Mouse (Mus musculus): ENCODE measurements around the gene Helz. TPM values are rescaled to one million over a fixed set of nuclear protein-coding genes. Genes with fewer than 3 reads are reported as not detected.

Gene Helz
- polyA plus RNA-seq, 1 experiment from 2014 or later, result 18.1 TPM

DNA sequence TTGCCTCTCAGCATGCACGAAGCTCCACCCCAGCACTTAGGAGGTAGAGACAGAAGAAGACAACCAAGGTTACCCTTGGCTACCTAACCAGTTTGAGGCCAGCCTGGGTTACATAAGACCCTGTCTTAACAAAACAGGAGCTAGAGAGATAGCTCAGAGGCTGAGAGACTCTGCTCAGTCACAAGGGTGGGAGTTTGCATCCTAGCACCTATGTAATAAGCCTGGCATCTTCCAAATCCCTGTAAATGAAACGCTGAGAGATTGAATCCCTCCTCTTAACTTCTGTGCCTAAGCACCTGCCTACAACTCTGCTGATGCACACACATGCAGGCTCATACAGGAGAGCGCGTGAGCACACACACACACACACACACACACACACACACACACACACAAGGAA, 112.7 kb downstream of the Helz start:
- Histone ChIP-seq H3K4me3 (ENCODE audit: low read depth, low read length) (no peak overlapping the region), H3K36me3 (ENCODE audit: control insufficient read depth, insufficient read depth, low read length) (peaks cover 19% of the 10 kb centered on the region; the same call in 1 of the 2 replicates), H3K4me2 (no peak overlapping the region), H3K4me1 (ENCODE audit: control insufficient read depth, insufficient read depth, low read length) (no peaks in the 10 kb centered on the region), H3K27ac (ENCODE audit: low read depth, low read length) (no peak overlapping the region), H3K9ac (ENCODE audit: low read depth, low read length) (no peak overlapping the region), H3K9me3 (replicated peaks; ENCODE audit: control insufficient read depth, low read length) (no peaks in the 10 kb centered on the region), H3K27me3 (ENCODE audit: control insufficient read depth, insufficient read depth, low read length) (no peaks in the 10 kb centered on the region)
- ATAC-seq (replicated peaks; ENCODE audit: insufficient number of reproducible peaks, low FRiP score, low TSS enrichment), result no peak
- 93% methylated on average over 4 of the region's 4 CpGs for WGBS (ENCODE audit: insufficient replicate concordance)

DNA sequence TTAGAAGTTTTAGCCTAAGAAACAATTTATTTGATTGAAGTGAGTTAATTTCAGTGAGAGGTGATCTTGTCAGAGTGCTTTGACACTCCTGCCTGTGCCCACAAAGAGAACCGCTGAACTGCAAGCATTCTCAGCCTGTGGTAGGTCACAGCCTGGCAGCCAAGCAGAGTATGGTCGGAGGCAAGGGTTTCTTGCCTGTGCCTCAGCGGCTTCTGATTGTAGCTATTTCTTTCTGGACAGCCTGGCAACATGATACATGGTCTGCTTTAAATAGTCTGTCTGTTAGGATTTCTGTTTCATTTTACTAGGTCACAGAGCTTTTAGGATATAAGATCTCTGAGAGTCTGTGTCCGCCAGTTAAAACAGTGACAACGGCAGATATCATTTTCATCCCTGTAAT, 114.9 kb downstream of the Helz start:
- peaks cover 23% of the 10 kb centered on the region; the same call in 1 of the 2 replicates for H3K36me3 ChIP-seq (ENCODE audit: control insufficient read depth, insufficient read depth, low read length)

DNA sequence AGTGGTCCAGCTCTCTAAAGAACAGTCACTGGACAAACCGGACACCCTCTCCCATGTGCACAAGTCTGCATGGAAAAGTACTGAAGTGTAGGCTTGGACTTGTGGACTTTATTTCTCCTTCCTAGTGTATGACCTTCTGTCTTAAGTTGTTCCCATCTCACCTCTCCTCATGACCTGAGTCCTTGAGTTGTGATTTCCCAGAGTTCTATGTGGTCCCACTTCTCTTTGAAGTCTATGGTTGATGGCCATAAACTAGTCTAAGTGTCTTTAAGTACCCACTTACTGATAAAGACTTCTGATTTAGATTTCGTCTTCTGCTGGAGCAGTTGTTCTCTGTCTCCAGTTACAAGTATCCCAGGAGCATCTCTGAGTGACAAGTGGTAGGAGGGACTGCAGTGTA, 119.8 kb downstream of the Helz start:
- Histone ChIP-seq H3K4me1 (ENCODE audit: control insufficient read depth, insufficient read depth, low read length) (0 out of 2 replicates have a peak, but pooled peaks cover 4% of the 10 kb centered on the region), H3K36me3 (ENCODE audit: control insufficient read depth, insufficient read depth, low read length) (peaks cover 23% of the 10 kb centered on the region), H3K9ac (ENCODE audit: low read depth, low read length) (no peak overlapping the region), H3K27me3 (ENCODE audit: control insufficient read depth, insufficient read depth, low read length) (no peaks in the 10 kb centered on the region), H3K9me3 (replicated peaks; ENCODE audit: control insufficient read depth, low read length) (no peaks in the 10 kb centered on the region), H3K27ac (ENCODE audit: low read depth, low read length) (no peak overlapping the region), H3K4me3 (ENCODE audit: low read depth, low read length) (no peak overlapping the region), H3K4me2 (no peak overlapping the region)
- WGBS (ENCODE audit: insufficient replicate concordance), result 52% methylated on average over 2 of the region's 2 CpGs
- ATAC-seq (replicated peaks; ENCODE audit: insufficient number of reproducible peaks, low FRiP score, low TSS enrichment), result no peak

More for the DNA sequence above, 114.9 kb downstream of the Helz start:
- Histone ChIP-seq H3K9me3 (replicated peaks; ENCODE audit: control insufficient read depth, low read length) (no peaks in the 10 kb centered on the region), H3K9ac (ENCODE audit: low read depth, low read length) (no peak overlapping the region), H3K27ac (ENCODE audit: low read depth, low read length) (no peak overlapping the region), H3K27me3 (ENCODE audit: control insufficient read depth, insufficient read depth, low read length) (no peaks in the 10 kb centered on the region), H3K4me3 (ENCODE audit: low read depth, low read length) (no peak overlapping the region), H3K4me1 (ENCODE audit: control insufficient read depth, insufficient read depth, low read length) (0 out of 2 replicates have a peak, but pooled peaks cover 2% of the 10 kb centered on the region), H3K4me2 (no peak overlapping the region)
- ATAC-seq (replicated peaks; ENCODE audit: insufficient number of reproducible peaks, low FRiP score, low TSS enrichment), result no peak
- WGBS (ENCODE audit: insufficient replicate concordance), result 89% methylated on average over 5 of the region's 5 CpGs

DNA sequence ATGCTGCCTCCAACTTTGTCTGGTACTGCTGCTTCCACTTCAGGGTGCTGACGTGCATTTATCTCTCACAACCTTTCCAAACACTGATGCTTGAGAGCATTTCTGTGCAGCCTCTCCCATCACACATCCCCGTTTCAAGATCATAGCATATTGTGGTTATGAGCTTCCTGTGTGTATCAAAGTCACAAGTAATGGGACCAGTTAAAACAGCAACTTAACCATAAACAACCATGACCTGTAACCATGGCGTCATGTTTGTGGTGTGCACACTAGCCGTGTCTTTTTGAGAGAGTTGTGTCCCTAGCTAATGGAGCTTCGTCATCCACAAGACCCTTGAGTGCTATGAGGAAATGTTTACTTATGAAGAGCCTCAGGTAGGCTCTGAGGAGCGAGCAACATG, 120.5 kb downstream of the Helz start:
- 85% methylated on average over 6 of the region's 6 CpGs for WGBS (ENCODE audit: insufficient replicate concordance)

DNA sequence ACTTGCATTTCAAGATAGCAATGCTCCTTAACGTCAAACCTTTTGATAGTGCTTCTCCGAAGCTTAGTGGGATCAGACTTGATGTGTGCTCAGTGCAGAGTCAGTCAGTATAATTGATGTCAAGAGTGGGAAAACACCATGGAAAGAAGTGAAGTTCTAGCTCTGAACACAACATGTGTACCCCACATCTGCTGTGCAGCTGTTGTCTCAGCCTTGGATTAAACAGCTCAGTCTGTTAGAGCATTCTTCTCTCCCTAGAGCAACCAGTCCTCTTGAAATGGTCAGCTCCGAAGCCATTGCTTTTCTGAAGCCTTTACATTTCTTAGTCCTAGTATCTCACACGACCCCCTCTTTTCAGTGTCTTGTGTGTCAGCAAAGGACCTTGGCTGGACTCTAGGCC, 121.2 kb downstream of the Helz start:
- 0 out of 2 replicates have a peak, but pooled peaks cover 4% of the 10 kb centered on the region for H3K4me1 ChIP-seq (ENCODE audit: control insufficient read depth, insufficient read depth, low read length)
- no peaks in the 10 kb centered on the region for H3K9me3 ChIP-seq (replicated peaks; ENCODE audit: control insufficient read depth, low read length)
- no peak for ATAC-seq (replicated peaks; ENCODE audit: insufficient number of reproducible peaks, low FRiP score, low TSS enrichment)
- H3K4me2 ChIP-seq, result no peak overlapping the region
- no peak overlapping the region for H3K9ac ChIP-seq (ENCODE audit: low read depth, low read length)
- no peak overlapping the region for H3K27ac ChIP-seq (ENCODE audit: low read depth, low read length)
- H3K4me3 ChIP-seq (ENCODE audit: low read depth, low read length), result no peak overlapping the region
- no peaks in the 10 kb centered on the region for H3K27me3 ChIP-seq (ENCODE audit: control insufficient read depth, insufficient read depth, low read length)
- H3K36me3 ChIP-seq (ENCODE audit: control insufficient read depth, insufficient read depth, low read length), result peaks cover 26% of the 10 kb centered on the region
- whole genome bisulfite sequencing (ENCODE audit: insufficient replicate concordance), result 79% methylated on average over 4 of the region's 4 CpGs

More for the DNA sequence above, 120.5 kb downstream of the Helz start:
- H3K4me3 ChIP-seq (ENCODE audit: low read depth, low read length), result no peak overlapping the region
- no peak overlapping the region for H3K4me2 ChIP-seq
- no peak overlapping the region for H3K9ac ChIP-seq (ENCODE audit: low read depth, low read length)
- no peak for ATAC-seq (replicated peaks; ENCODE audit: insufficient number of reproducible peaks, low FRiP score, low TSS enrichment)
- peaks cover 21% of the 10 kb centered on the region for H3K36me3 ChIP-seq (ENCODE audit: control insufficient read depth, insufficient read depth, low read length)
- H3K9me3 ChIP-seq (replicated peaks; ENCODE audit: control insufficient read depth, low read length), result no peaks in the 10 kb centered on the region
- no peaks in the 10 kb centered on the region for H3K27me3 ChIP-seq (ENCODE audit: control insufficient read depth, insufficient read depth, low read length)
- H3K4me1 ChIP-seq (ENCODE audit: control insufficient read depth, insufficient read depth, low read length), result 0 out of 2 replicates have a peak, but pooled peaks cover 4% of the 10 kb centered on the region
- no peak overlapping the region for H3K27ac ChIP-seq (ENCODE audit: low read depth, low read length)

DNA sequence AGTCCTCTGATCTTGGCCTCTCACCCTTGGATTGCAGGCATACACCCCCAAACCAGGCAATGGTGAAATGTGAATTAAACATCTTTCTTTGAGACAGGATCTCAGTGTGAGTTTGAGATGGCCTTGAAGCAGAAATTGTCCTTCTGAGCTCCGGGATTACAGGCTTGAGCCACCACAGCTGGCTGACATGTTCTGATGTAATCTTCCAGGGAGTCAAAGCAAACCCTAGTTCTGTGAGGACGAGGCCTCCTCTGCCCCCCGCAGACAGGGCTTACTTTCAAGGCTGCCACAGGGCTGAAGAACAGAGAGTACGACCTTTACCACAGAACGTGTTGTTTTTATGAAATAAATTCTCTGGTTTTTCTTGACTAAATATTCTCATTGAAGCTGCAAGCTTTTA, 126.3 kb downstream of the Helz start:
- H3K4me2 ChIP-seq, result no peak overlapping the region
- H3K9ac ChIP-seq (ENCODE audit: low read depth, low read length), result no peak overlapping the region
- H3K4me3 ChIP-seq (ENCODE audit: low read depth, low read length), result no peak overlapping the region
- no peaks in the 10 kb centered on the region for H3K4me1 ChIP-seq (ENCODE audit: control insufficient read depth, insufficient read depth, low read length)
- no peaks in the 10 kb centered on the region for H3K9me3 ChIP-seq (replicated peaks; ENCODE audit: control insufficient read depth, low read length)
- H3K36me3 ChIP-seq (ENCODE audit: control insufficient read depth, insufficient read depth, low read length), result peaks cover 22% of the 10 kb centered on the region
- H3K27ac ChIP-seq (ENCODE audit: low read depth, low read length), result no peak overlapping the region
- 85% methylated on average over 5 of the region's 5 CpGs for WGBS (ENCODE audit: insufficient replicate concordance)
- ATAC-seq (replicated peaks; ENCODE audit: insufficient number of reproducible peaks, low FRiP score, low TSS enrichment), result no peak
- H3K27me3 ChIP-seq (ENCODE audit: control insufficient read depth, insufficient read depth, low read length), result no peaks in the 10 kb centered on the region

DNA sequence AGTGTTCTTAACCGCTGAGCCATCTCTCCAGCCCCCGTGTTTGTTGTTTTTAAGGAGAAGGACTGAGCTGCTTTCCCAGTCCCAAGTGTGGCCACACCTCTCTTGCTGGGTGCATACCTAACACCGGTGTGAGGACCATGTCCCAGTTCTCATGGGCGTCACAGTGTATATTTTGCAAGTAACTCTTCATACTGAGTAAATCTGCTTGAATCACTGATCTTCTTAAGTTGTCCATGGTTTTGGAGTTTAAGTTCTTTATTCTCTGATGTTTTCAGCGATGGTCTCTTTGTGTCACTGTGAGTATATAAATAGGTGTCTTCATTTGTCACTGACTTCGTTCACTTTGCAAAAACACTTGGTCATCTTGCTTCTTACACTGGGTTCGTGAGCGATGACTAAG, 126.9 kb downstream of the Helz start:
- Histone ChIP-seq H3K27me3 (ENCODE audit: control insufficient read depth, insufficient read depth, low read length) (no peaks in the 10 kb centered on the region), H3K9me3 (replicated peaks; ENCODE audit: control insufficient read depth, low read length) (no peaks in the 10 kb centered on the region), H3K4me3 (ENCODE audit: low read depth, low read length) (no peak overlapping the region), H3K36me3 (ENCODE audit: control insufficient read depth, insufficient read depth, low read length) (peaks cover 22% of the 10 kb centered on the region), H3K27ac (ENCODE audit: low read depth, low read length) (no peak overlapping the region), H3K4me2 (no peak overlapping the region), H3K4me1 (ENCODE audit: control insufficient read depth, insufficient read depth, low read length) (no peaks in the 10 kb centered on the region), H3K9ac (ENCODE audit: low read depth, low read length) (no peak overlapping the region)
- ATAC-seq (replicated peaks; ENCODE audit: insufficient number of reproducible peaks, low FRiP score, low TSS enrichment), result no peak
- 85% methylated on average over 8 of the region's 8 CpGs for WGBS (ENCODE audit: insufficient replicate concordance)

DNA sequence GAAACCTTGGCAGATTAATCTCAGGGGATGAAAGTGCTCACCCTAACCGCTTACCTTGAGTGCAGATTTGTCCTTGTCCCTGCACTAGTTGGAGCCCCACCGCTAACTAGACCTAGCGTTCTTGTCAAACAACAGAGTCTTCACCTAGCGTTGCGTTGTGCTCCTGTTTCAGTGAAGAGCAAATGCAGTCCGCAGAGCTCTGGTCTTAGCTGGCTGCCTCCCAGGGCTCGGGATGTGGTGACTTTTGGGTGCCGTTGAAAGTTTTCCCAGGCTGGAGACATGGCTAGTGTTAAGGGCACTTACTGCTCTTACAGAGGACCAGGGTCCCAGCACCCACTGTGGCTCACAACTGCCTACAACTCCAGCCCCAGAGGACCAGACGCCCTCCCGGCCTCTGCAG, 127.5 kb downstream of the Helz start:
- Histone ChIP-seq H3K36me3 (ENCODE audit: control insufficient read depth, insufficient read depth, low read length) (peaks cover 17% of the 10 kb centered on the region), H3K4me3 (ENCODE audit: low read depth, low read length) (no peak overlapping the region), H3K27ac (ENCODE audit: low read depth, low read length) (no peak overlapping the region), H3K4me2 (no peak overlapping the region), H3K9ac (ENCODE audit: low read depth, low read length) (no peak overlapping the region), H3K9me3 (replicated peaks; ENCODE audit: control insufficient read depth, low read length) (no peaks in the 10 kb centered on the region), H3K27me3 (ENCODE audit: control insufficient read depth, insufficient read depth, low read length) (no peaks in the 10 kb centered on the region), H3K4me1 (ENCODE audit: control insufficient read depth, insufficient read depth, low read length) (no peaks in the 10 kb centered on the region)
- no peak for ATAC-seq (replicated peaks; ENCODE audit: insufficient number of reproducible peaks, low FRiP score, low TSS enrichment)
- 89% methylated on average over 10 of the region's 10 CpGs for WGBS (ENCODE audit: insufficient replicate concordance)

DNA sequence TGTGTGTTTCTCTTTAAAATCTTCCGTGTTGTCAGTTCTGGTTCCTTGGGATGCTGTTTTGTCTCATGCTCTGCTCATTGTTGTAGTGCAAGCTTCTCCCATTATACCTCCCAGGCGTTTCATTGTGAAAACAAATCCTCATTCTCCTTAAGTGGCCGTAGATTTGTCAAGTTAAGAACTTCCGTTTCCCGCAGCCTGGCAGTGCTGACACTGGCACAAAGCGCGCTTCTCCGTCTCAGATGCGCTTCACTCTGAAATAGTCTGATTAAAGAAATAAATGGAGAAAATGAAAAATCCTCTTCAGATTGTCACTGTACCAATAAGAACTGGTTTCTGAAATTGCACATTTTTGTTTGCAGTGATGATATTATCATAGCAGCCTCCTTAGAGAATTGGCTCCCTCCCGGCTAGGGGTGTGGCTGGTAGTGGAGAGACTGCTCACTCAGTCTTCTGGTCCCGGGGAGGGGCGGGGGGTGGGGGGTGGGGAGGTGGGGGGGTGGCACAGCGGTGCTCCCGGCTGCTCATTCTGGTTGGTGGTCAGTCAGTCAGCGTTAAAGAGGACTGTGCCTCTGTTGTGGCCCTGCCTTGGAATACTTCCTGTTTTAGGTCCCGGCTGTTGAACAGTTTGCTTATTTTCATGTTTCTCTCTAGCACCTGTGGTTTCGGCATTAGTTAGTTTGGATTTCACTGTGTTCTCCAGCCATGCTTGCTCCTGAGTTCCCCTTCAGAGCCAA, 128.6 kb downstream of the Helz start:
- H3K4me3 ChIP-seq (ENCODE audit: low read depth, low read length), result no peak overlapping the region
- no peak overlapping the region for H3K27ac ChIP-seq (ENCODE audit: low read depth, low read length)
- no peaks in the 10 kb centered on the region for H3K9me3 ChIP-seq (replicated peaks; ENCODE audit: control insufficient read depth, low read length)
- H3K36me3 ChIP-seq (ENCODE audit: control insufficient read depth, insufficient read depth, low read length), result peaks cover 13% of the 10 kb centered on the region
- H3K4me1 ChIP-seq (ENCODE audit: control insufficient read depth, insufficient read depth, low read length), result no peaks in the 10 kb centered on the region
- no peaks in the 10 kb centered on the region for H3K27me3 ChIP-seq (ENCODE audit: control insufficient read depth, insufficient read depth, low read length)
- no peak overlapping the region for H3K9ac ChIP-seq (ENCODE audit: low read depth, low read length)
- 77% methylated on average over 17 of the region's 17 CpGs for WGBS (ENCODE audit: insufficient replicate concordance)
- no peak for ATAC-seq (replicated peaks; ENCODE audit: insufficient number of reproducible peaks, low FRiP score, low TSS enrichment)
- H3K4me2 ChIP-seq, result no peak overlapping the region
